Mouse (Mus musculus) midbrain, postnatal 0 days (tissue): Measurements from ENCODE around the gene Gm38393. TPM values are rescaled to one million over a fixed set of nuclear protein-coding genes. Genes with fewer than 3 reads are reported as not detected.

Experiments
- ATAC-seq: fragments of 200-750 bp; cut with Nextera tagmentation; 2 replicates; pipeline ENCODE4 v1.8.0; 2017; ENCODE audit warnings: moderate number of reproducible peaks, mild to moderate bottlenecking, moderate TSS enrichment, moderate library complexity; ENCODE audit not compliant: low FRiP score
- DNase-seq: peaks from one replicate; pipeline ENCODE4 v3.0.0-alpha.2; 2015; ENCODE audit warnings: low spot score
- H3K27ac ChIP-seq: fragments of 300-500 bp; sonication (generic); 2 replicates; pipeline ENCODE4 v1.5.1; 2014; ENCODE audit warnings: low read depth, mild to moderate bottlenecking, low read length, mixed read lengths
- H3K27me3 ChIP-seq: fragments of 300-500 bp; sonication (generic); 2 replicates; pipeline ENCODE4 v1.6.1; 2014; ENCODE audit warnings: low read length, control low read depth, mixed read lengths; ENCODE audit not compliant: insufficient read depth
- H3K36me3 ChIP-seq: fragments of 300-500 bp; sonication (generic); 2 replicates; pipeline ENCODE4 v1.6.1; 2014; ENCODE audit warnings: low read length, control low read depth, mixed read lengths; ENCODE audit not compliant: insufficient read depth
- H3K4me1 ChIP-seq: fragments of 300-500 bp; sonication (generic); 2 replicates; pipeline ENCODE4 v1.6.1; 2014; ENCODE audit warnings: mild to moderate bottlenecking, control low read depth, antibody characterized with exemption, low read length, mixed read lengths; ENCODE audit not compliant: insufficient read depth
- H3K4me2 ChIP-seq: fragments of 300-500 bp; sonication (generic); 2 replicates; pipeline ENCODE4 v1.6.1; 2014; ENCODE audit warnings: low read depth, mild to moderate bottlenecking, low read length, mixed read lengths; ENCODE audit not compliant: poor library complexity, severe bottlenecking
- H3K4me3 ChIP-seq: fragments of 300-500 bp; sonication (generic); 2 replicates; pipeline ENCODE4 v1.5.1; 2014; ENCODE audit warnings: low read depth, mild to moderate bottlenecking, low read length, moderate library complexity
- H3K9ac ChIP-seq: fragments of 300-500 bp; sonication (generic); replicated peaks from 2 replicates; pipeline ENCODE4 v1.6.1; 2014; ENCODE audit warnings: mild to moderate bottlenecking, low read length, moderate library complexity, mixed read lengths; ENCODE audit not compliant: poor library complexity, severe bottlenecking
- H3K9me3 ChIP-seq: fragments of 300-500 bp; sonication (generic); 2 replicates; pipeline ENCODE4 v1.6.1; 2016; ENCODE audit warnings: low read length, control low read depth
- CTCF ChIP-seq: IDR thresholded peaks from 2 replicates; pipeline ENCODE4 v1.5.1; 2016; ENCODE audit warnings: antibody characterized with exemption, mild to moderate bottlenecking
- WGBS: fragments of 180-500 bp; shearing (Covaris S2); extraction: QIAGEN DNeasy Blood & Tissue Kit; methylation state at CpG from one replicate; pipeline ENCODE4 v1.1.7; 2014; 5-methylcytosine and 5-hydroxymethylcytosine counted together
- polyA plus RNA-seq: library from polyadenylated mRNA; unstranded; fragments of >200 nt; fragmentation: Nextera tagmentation; extraction: Ambion mirVana; gene quantifications from 2 replicates; pipeline ENCODE4 v1.2.1, GENCODE M21; 2015
- total RNA-seq: library from RNA; depleted of rRNA; stranded (reverse); fragments of >200 nt; gene quantifications from 2 replicates; pipeline ENCODE4 v1.2.3, GENCODE M21; 2014; rRNA removed

Gm38393 gene
- total RNA-seq (70.7 and 108 TPM in 2 replicates), polyA plus RNA-seq (3.7 and 5.7 TPM in 2 replicates)

- DNase-seq: peak; percentile 90
- Histone ChIP-seq H3K9me3 (peaks cover 12% of the 10 kb centered on the region; the same call in 1 of the 2 replicates), H3K36me3 (no peaks in the 10 kb centered on the region), H3K4me1 (no peaks in the 10 kb centered on the region), H3K27ac (peak within 1 kb of the TSS; percentile 86), H3K9ac (peak within 1 kb of the TSS; percentile 71), H3K4me2 (peak within 1 kb of the TSS; percentile 42), H3K4me3 (peak within 1 kb of the TSS; percentile 36), H3K27me3 (no peaks in the 10 kb centered on the region)
- WGBS: 52% methylated on average over 30 of the region's 30 CpGs
- peak; percentile 65 for ATAC-seq
- no peak for TF ChIP-seq CTCF
Observed at GRCm38 (mm10) chr7:60004606-60005330, at the start of gene Gm38393, which contains the start of gene Snurf. Gene Gm38393, minus strand, starts transcription at chr7:60005064. Gene Snurf, minus strand, starts transcription at chr7:60005049.

GRCm38 (mm10) chr7:60047481-60048201, 42.8 kb upstream of the Gm38393 start:
- Histone ChIP-seq H3K4me2 (peak overlapping the region; percentile 16), H3K4me1 (no peaks in the 10 kb centered on the region), H3K9me3 (0 out of 2 replicates have a peak, but pooled peaks cover 3% of the 10 kb centered on the region), H3K4me3 (peak overlapping the region; percentile 28), H3K27ac (peak overlapping the region; percentile 34), H3K27me3 (no peaks in the 10 kb centered on the region), H3K36me3 (no peaks in the 10 kb centered on the region), H3K9ac (0 out of 2 replicates have a peak overlapping the region, but pooled peaks have one; percentile 14)
- ATAC-seq (peak; percentile 78; the same call in 1 of the 2 replicates), DNase-seq (peak; percentile 73)
- no peak for TF ChIP-seq CTCF
- 56% methylated on average over 6 of the region's 6 CpGs for WGBS

GRCm38 (mm10) chr7:60013186-60013585, 8.3 kb upstream of the Gm38393 start:
- no peak overlapping the region for H3K4me2 ChIP-seq
- H3K9me3 ChIP-seq: no peaks in the 10 kb centered on the region
- ATAC-seq (no peak), DNase-seq (no peak)
- H3K4me3 ChIP-seq: no peak overlapping the region
- WGBS: 68% methylated on average over 3 of the region's 3 CpGs
- no peak for TF ChIP-seq CTCF
- H3K9ac ChIP-seq: no peak overlapping the region
- no peaks in the 10 kb centered on the region for H3K27me3 ChIP-seq
- H3K36me3 ChIP-seq: no peaks in the 10 kb centered on the region
- H3K27ac ChIP-seq: no peak overlapping the region
- no peaks in the 10 kb centered on the region for H3K4me1 ChIP-seq

GRCm38 (mm10) chr7:60007727-60008360, 3.0 kb upstream of the Gm38393 start:
- no peak for ATAC-seq
- TF ChIP-seq CTCF: peak; percentile 58
- H3K4me1 ChIP-seq: no peaks in the 10 kb centered on the region
- H3K4me2 ChIP-seq: no peak overlapping the region
- no peak overlapping the region for H3K4me3 ChIP-seq
- DNase-seq: peak; percentile 40
- no peak overlapping the region for H3K9ac ChIP-seq
- 37% methylated on average over 3 of the region's 3 CpGs for WGBS
- peaks cover 10% of the 10 kb centered on the region; the same call in 1 of the 2 replicates for H3K9me3 ChIP-seq
- no peak overlapping the region for H3K27ac ChIP-seq
- no peaks in the 10 kb centered on the region for H3K36me3 ChIP-seq
- no peaks in the 10 kb centered on the region for H3K27me3 ChIP-seq

- no peak overlapping the region for H3K9ac ChIP-seq
- no peak for TF ChIP-seq CTCF
- no peaks in the 10 kb centered on the region for H3K4me1 ChIP-seq
- H3K9me3 ChIP-seq: peaks cover 12% of the 10 kb centered on the region; the same call in 1 of the 2 replicates
- H3K4me3 ChIP-seq: no peak overlapping the region
- no peaks in the 10 kb centered on the region for H3K27me3 ChIP-seq
- DNase-seq (no peak), ATAC-seq (no peak)
- H3K36me3 ChIP-seq: no peaks in the 10 kb centered on the region
- no peak overlapping the region for H3K27ac ChIP-seq
- H3K4me2 ChIP-seq: no peak overlapping the region
- WGBS: 33% methylated on average over 2 of the region's 2 CpGs
Observed at GRCm38 (mm10) chr7:60006262-60006661, 1.4 kb upstream of the Gm38393 start.
